Mouse (Mus musculus) ES-Bruce4 (cell line): ENCODE measurements around the gene Axdnd1.

Source experiments
- CTCF ChIP-seq: IDR thresholded peaks from one replicate; pipeline ENCODE4 v1.8.1; 2011; ENCODE audit warnings: low read depth, low read length
- EP300 ChIP-seq: IDR thresholded peaks from 2 replicates; pipeline ENCODE4 v1.6.1; 2011; ENCODE audit warnings: low read depth, low read length; ENCODE audit not compliant: insufficient read depth
- POLR2A ChIP-seq: IDR thresholded peaks from one replicate; pipeline ENCODE4 v1.8.1; 2011; ENCODE audit warnings: low read length; ENCODE audit not compliant: insufficient read depth

DNA sequence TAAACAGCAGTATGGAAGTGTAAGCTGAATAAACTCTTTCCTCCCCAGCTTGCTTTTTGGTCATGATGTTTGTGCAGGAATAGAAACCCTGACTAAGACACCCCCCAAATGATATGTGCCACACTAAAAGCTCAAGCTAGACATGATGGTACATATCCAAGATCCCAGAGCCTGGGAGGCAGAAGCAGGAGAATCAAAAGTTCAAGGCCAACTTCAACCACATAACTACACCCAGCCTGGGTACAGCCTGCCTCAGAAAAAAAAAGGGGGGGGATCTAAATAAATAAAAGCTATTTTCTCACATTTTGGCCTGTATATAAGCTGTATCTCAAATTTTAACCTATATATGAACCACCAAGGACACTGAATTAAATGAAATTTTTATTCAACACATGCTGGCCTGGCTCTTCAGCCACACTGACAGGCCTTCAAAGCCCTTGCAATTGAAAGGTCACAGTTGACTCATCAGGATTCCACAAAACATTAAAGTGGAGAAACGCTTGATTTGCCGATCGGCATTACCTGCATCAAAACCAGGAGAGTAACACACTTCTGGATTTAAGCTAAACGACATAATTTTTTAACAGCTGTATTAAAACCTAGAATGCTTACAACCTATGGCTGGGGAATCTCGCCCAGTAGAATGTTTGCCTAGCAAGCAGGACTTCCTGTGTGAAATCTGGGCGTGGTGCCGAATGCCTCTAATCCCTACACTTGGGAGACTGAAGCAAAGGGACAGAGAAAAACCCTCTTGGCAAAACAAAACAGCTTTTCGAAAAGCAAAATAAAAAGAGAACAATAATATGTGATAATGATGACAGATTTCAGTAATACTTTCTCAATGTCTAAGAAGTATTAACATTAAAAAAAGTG, 43.3 kb upstream of the Axdnd1 start:
- TF ChIP-seq POLR2A: no peak
- no peak for TF ChIP-seq CTCF
- no peak for TF ChIP-seq EP300
